Mouse (Mus musculus): ENCODE measurements around the gene Klhdc8a.

DNA sequence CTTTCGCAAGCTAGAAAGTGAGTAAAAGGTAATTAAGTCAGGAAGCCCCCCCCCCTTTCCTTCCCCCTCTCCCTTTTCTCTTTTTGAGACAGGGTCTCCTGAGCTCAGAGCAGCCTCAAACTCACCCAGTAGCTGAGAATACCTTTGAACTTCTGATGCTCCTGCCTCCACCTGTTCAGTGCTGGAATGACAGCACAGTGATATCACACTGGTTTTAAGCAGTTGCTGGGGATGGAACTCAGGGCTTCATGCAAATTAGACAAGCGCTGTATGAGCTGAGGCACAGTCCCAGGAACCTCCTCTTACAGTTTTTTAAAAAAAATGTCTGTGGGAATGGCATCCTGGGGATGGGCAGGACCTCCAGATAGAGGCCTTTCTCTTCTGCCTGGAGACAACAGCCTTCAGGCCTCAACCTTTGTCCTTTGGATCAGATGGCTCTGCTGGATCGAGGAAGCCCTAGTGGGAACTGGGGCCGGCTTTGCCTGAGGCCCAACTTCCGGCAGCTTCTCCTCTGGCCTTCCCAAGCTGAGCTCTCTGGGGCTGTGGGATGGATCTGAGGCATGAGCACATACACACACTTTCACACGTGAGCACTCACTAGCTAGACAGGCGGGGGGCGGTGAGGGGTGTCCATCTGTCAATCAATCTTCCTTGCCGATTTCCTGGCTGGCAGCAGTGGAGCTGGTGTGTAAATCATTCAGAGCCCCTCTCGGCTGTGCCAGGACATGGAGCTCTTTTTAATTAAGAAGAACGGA, 7.3 kb upstream of the Klhdc8a start:
- TF ChIP-seq CTCF (IDR thresholded peaks at IDR 0.05; ENCODE audit: borderline replicate concordance, insufficient read depth, low read length), result no peak
- TF ChIP-seq POLR2A (IDR thresholded peaks at IDR 0.05; ENCODE audit: low read depth, low read length), result 0 out of 2 replicates have a peak, but pooled peaks have one; percentile 14

Measured in embryonic fibroblast, embryonic 13.5 days (primary cell).